Mouse (Mus musculus) erythroblast, embryonic 14.5 days (primary cell): ENCODE measurements at regions not wholly inside any gene's neighbourhood (a gene's known extent, or its start where the extent isn't known, plus 50 kb on each side); places are given as distances from the start of the nearest gene placed in this dataset.

ENCODE experiments used
- GATA1 ChIP-seq: IDR thresholded peaks from 2 replicates; pipeline ENCODE4 v1.6.1; 2012; ENCODE audit warnings: low read length, inconsistent platforms, mixed read lengths
- TAL1 ChIP-seq: IDR thresholded peaks from 3 replicates; pipeline ENCODE4 v1.6.1; 2012; ENCODE audit warnings: low read length, inconsistent platforms, mixed read lengths

GRCm38 (mm10) chr16:76444668-76445067, 71.0 kb upstream of the Nrip1 start:
- TF ChIP-seq TAL1 (no peak), GATA1 (no peak)
